Mouse (Mus musculus) midbrain, embryonic 11.5 days (tissue): ENCODE data around the gene Ptprj. TPM values are rescaled to one million over a fixed set of nuclear protein-coding genes. Genes with fewer than 3 reads are reported as not detected.

Source experiments
- ATAC-seq: fragments of 200-750 bp; cut with Nextera tagmentation; 2 replicates; pipeline ENCODE4 v1.8.0; 2017; ENCODE audit warnings: moderate TSS enrichment, moderate library complexity; ENCODE audit not compliant: low FRiP score
- DNase-seq: peaks from one replicate; pipeline ENCODE4 v3.0.0; 2015; ENCODE audit warnings: low spot score; ENCODE audit errors: missing footprints
- H3K27ac ChIP-seq: fragments of 300-500 bp; sonication (generic); 2 replicates; pipeline ENCODE4 v1.5.1; 2014; ENCODE audit warnings: low read depth, low read length
- H3K27me3 ChIP-seq: fragments of 300-500 bp; sonication (generic); 2 replicates; pipeline ENCODE4 v1.6.1; 2014; ENCODE audit warnings: mild to moderate bottlenecking, low read length, moderate library complexity, mixed read lengths; ENCODE audit not compliant: control insufficient read depth, insufficient read depth
- H3K36me3 ChIP-seq: fragments of 300-500 bp; sonication (generic); 2 replicates; pipeline ENCODE4 v1.6.1; 2014; ENCODE audit warnings: mild to moderate bottlenecking, low read length, moderate library complexity, mixed read lengths; ENCODE audit not compliant: control insufficient read depth, insufficient read depth
- H3K4me1 ChIP-seq: fragments of 300-500 bp; sonication (generic); 2 replicates; pipeline ENCODE4 v1.6.1; 2014; ENCODE audit warnings: low read length; ENCODE audit not compliant: control insufficient read depth, insufficient read depth
- H3K4me2 ChIP-seq: fragments of 300-500 bp; sonication (generic); 2 replicates; pipeline ENCODE4 v1.6.1; 2014; ENCODE audit warnings: mild to moderate bottlenecking, moderate library complexity
- H3K4me3 ChIP-seq: fragments of 300-500 bp; sonication (generic); 2 replicates; pipeline ENCODE4 v1.5.1; 2014; ENCODE audit warnings: low read depth, low read length
- H3K9ac ChIP-seq: fragments of 300-500 bp; sonication (generic); 2 replicates; pipeline ENCODE4 v1.6.1; 2014; ENCODE audit warnings: low read length
- H3K9me3 ChIP-seq: fragments of 300-500 bp; sonication (generic); 2 replicates; pipeline ENCODE4 v1.6.1; 2016; ENCODE audit warnings: low read length; ENCODE audit not compliant: control insufficient read depth
- WGBS: fragments of 180-500 bp; shearing (Covaris S2); extraction: QIAGEN DNeasy Blood & Tissue Kit; methylation state at CpG from one replicate; pipeline ENCODE4 v1.1.7; 2014; 5-methylcytosine and 5-hydroxymethylcytosine counted together
- polyA plus RNA-seq: library from polyadenylated mRNA; unstranded; fragments of >200 nt; fragmentation: Nextera tagmentation; extraction: Ambion mirVana; gene quantifications from 2 replicates; pipeline ENCODE4 v1.2.1, GENCODE M21; 2014

Ptprj gene
- polyA plus RNA-seq, 1 experiment from 2014 or later: 2.9 TPM

- Histone ChIP-seq H3K4me2 (peak overlapping the region; percentile 99), H3K9me3 (no peaks in the 10 kb centered on the region), H3K4me3 (peak overlapping the region; percentile 67), H3K36me3 (no peaks in the 10 kb centered on the region), H3K9ac (peak overlapping the region; percentile 84), H3K27me3 (peaks cover 2% of the 10 kb centered on the region; the same call in 1 of the 2 replicates), H3K4me1 (peaks cover 7% of the 10 kb centered on the region), H3K27ac (peak overlapping the region; percentile 8)
- DNase-seq (no peak), ATAC-seq (no peak; the same call in 1 of the 2 replicates)
- 19% methylated on average over 11 of the region's 11 CpGs for whole genome bisulfite sequencing
Observed at GRCm38 (mm10) chr2:90581006-90581795, 754 bp upstream of the Ptprj start.

- H3K9ac ChIP-seq: peak overlapping the region; percentile 84
- H3K4me1 ChIP-seq: peaks cover 7% of the 10 kb centered on the region
- H3K27me3 ChIP-seq: peaks cover 2% of the 10 kb centered on the region; the same call in 1 of the 2 replicates
- ATAC-seq (peak; percentile 76), DNase-seq (no peak)
- H3K4me3 ChIP-seq: peak overlapping the region; percentile 67
- H3K27ac ChIP-seq: peak overlapping the region; percentile 8
- peak overlapping the region; percentile 99 for H3K4me2 ChIP-seq
- WGBS: under 1% methylated on average over 42 of the region's 44 CpGs
- no peaks in the 10 kb centered on the region for H3K36me3 ChIP-seq
- H3K9me3 ChIP-seq: no peaks in the 10 kb centered on the region
Observed at GRCm38 (mm10) chr2:90579728-90580235, 665 bp downstream of the Ptprj start.

- Histone ChIP-seq H3K36me3 (no peaks in the 10 kb centered on the region), H3K27ac (peak overlapping the region; percentile 8; the same call in 1 of the 2 replicates), H3K4me1 (peaks cover 7% of the 10 kb centered on the region), H3K9me3 (no peaks in the 10 kb centered on the region), H3K4me3 (peak overlapping the region; percentile 67), H3K4me2 (peak overlapping the region; percentile 99), H3K9ac (peak overlapping the region; percentile 84), H3K27me3 (peaks cover 2% of the 10 kb centered on the region; the same call in 1 of the 2 replicates)
- 2% methylated on average over 23 of the region's 23 CpGs for WGBS
- ATAC-seq (no peak; the same call in 1 of the 2 replicates), DNase-seq (no peak)
Observed at GRCm38 (mm10) chr2:90579038-90579727, 1.3 kb downstream of the Ptprj start.

GRCm38 (mm10) chr2:90577451-90578279, 2.8 kb downstream of the Ptprj start:
- Histone ChIP-seq H3K4me3 (no peak overlapping the region), H3K4me2 (no peak overlapping the region), H3K27ac (no peak overlapping the region), H3K4me1 (peaks cover 7% of the 10 kb centered on the region), H3K27me3 (peaks cover 2% of the 10 kb centered on the region; the same call in 1 of the 2 replicates), H3K9me3 (no peaks in the 10 kb centered on the region), H3K36me3 (no peaks in the 10 kb centered on the region), H3K9ac (no peak overlapping the region)
- DNase-seq (peak; percentile 51), ATAC-seq (no peak)
- 85% methylated on average over 7 of the region's 7 CpGs for WGBS

GRCm38 (mm10) chr2:90576936-90577335, 3.5 kb downstream of the Ptprj start:
- 55% methylated on average over 1 of the region's 1 CpGs for whole genome bisulfite sequencing
- no peaks in the 10 kb centered on the region for H3K9me3 ChIP-seq
- DNase-seq: peak; percentile 82
- no peak for ATAC-seq
- no peak overlapping the region for H3K4me3 ChIP-seq
- H3K4me1 ChIP-seq: peaks cover 7% of the 10 kb centered on the region
- no peak overlapping the region for H3K27ac ChIP-seq
- H3K27me3 ChIP-seq: peaks cover 2% of the 10 kb centered on the region; the same call in 1 of the 2 replicates
- no peaks in the 10 kb centered on the region for H3K36me3 ChIP-seq
- no peak overlapping the region for H3K4me2 ChIP-seq
- no peak overlapping the region for H3K9ac ChIP-seq

- H3K4me1 ChIP-seq: peaks cover 7% of the 10 kb centered on the region
- no peak overlapping the region for H3K4me3 ChIP-seq
- no peak overlapping the region for H3K4me2 ChIP-seq
- H3K27ac ChIP-seq: no peak overlapping the region
- no peaks in the 10 kb centered on the region for H3K9me3 ChIP-seq
- ATAC-seq: no peak
- peak; percentile 70 for DNase-seq
- H3K27me3 ChIP-seq: no peaks in the 10 kb centered on the region
- H3K9ac ChIP-seq: no peak overlapping the region
- WGBS: 87% methylated on average over 6 of the region's 6 CpGs
- H3K36me3 ChIP-seq: no peaks in the 10 kb centered on the region
Observed at GRCm38 (mm10) chr2:90576411-90576810, 4.0 kb downstream of the Ptprj start.

- H3K9me3 ChIP-seq: no peaks in the 10 kb centered on the region
- no peak for ATAC-seq
- H3K4me1 ChIP-seq: peaks cover 3% of the 10 kb centered on the region
- H3K4me3 ChIP-seq: no peak overlapping the region
- H3K4me2 ChIP-seq: no peak overlapping the region
- H3K36me3 ChIP-seq: no peaks in the 10 kb centered on the region
- WGBS: 88% methylated on average over 5 of the region's 5 CpGs
- H3K27ac ChIP-seq: no peak overlapping the region
- H3K9ac ChIP-seq: no peak overlapping the region
- no peak for DNase-seq
- H3K27me3 ChIP-seq: no peaks in the 10 kb centered on the region
Observed at GRCm38 (mm10) chr2:90575713-90576112, 4.7 kb downstream of the Ptprj start.

GRCm38 (mm10) chr2:90575116-90575515, 5.3 kb downstream of the Ptprj start:
- ATAC-seq: no peak
- Histone ChIP-seq H3K27me3 (no peaks in the 10 kb centered on the region), H3K9me3 (no peaks in the 10 kb centered on the region), H3K4me2 (no peak overlapping the region), H3K4me1 (peaks cover 3% of the 10 kb centered on the region), H3K4me3 (no peak overlapping the region), H3K36me3 (no peaks in the 10 kb centered on the region), H3K27ac (no peak overlapping the region), H3K9ac (no peak overlapping the region)
- WGBS: 89% methylated on average over 3 of the region's 3 CpGs
- no peak for DNase-seq
